Mouse (Mus musculus) CH12.LX (cell line): ENCODE data around the gene Smcr8. TPM values are rescaled to one million over a fixed set of nuclear protein-coding genes. Genes with fewer than 3 reads are reported as not detected.
A peak's percentile ranks its signal among the peaks of the same experiment; 100 is the strongest.

Experiments
- DNase-seq: peaks from one replicate; pipeline ENCODE4 v3.0.0-alpha.2; 2013; ENCODE audit errors: extremely low read depth
- H3K27ac ChIP-seq: 2 replicates; pipeline ENCODE4 v1.5.1; 2012; ENCODE audit warnings: low read depth, mild to moderate bottlenecking, control low read depth, moderate library complexity; ENCODE audit not compliant: insufficient read depth
- H3K27me3 ChIP-seq: replicated peaks from 2 replicates; pipeline ENCODE3; 2012; ENCODE audit warnings: inconsistent platforms
- H3K36me3 ChIP-seq, 2 experiments: replicated peaks in 1 of 2; 2 replicates each; pipeline versions ENCODE3 to v1.6.1; 2012; ENCODE audit warnings: inconsistent platforms in 1 of 2, low read length in 1 of 2, mild to moderate bottlenecking in 1 of 2, mixed read lengths in 1 of 2, moderate library complexity in 1 of 2; ENCODE audit not compliant: control insufficient read depth in 1 of 2, insufficient read depth in 1 of 2
- H3K4me1 ChIP-seq, 2 experiments: 2 replicates each; pipeline ENCODE4 v1.6.1; 2012; ENCODE audit warnings: inconsistent platforms in 1 of 2, moderate library complexity in 1 of 2; ENCODE audit not compliant: insufficient read depth in 2 of 2, control insufficient read depth in 1 of 2
- H3K4me2 ChIP-seq: 2 replicates; pipeline ENCODE4 v1.6.1; 2012; ENCODE audit warnings: low read depth, mild to moderate bottlenecking, control low read depth; ENCODE audit not compliant: poor library complexity, insufficient read depth, severe bottlenecking
- H3K4me3 ChIP-seq, 3 experiments: fragments of 150-350 bp in 1 of 3; sonication (generic) in 1 of 3; replicated peaks in 1 of 3; 2 replicates each; pipeline versions ENCODE3 to v1.5.1; 2011 to 2012; ENCODE audit warnings: low read depth in 2 of 3, low read length in 2 of 3, mild to moderate bottlenecking in 2 of 3, moderate library complexity in 2 of 3, control low read depth in 1 of 3, improper control_type of control experiment in 1 of 3, inconsistent platforms in 1 of 3, mixed read lengths in 1 of 3; ENCODE audit not compliant: poor library complexity in 1 of 3
- H3K79me2 ChIP-seq: replicated peaks from 2 replicates; pipeline ENCODE4 v1.6.1; 2012; ENCODE audit warnings: mild to moderate bottlenecking, moderate library complexity; ENCODE audit not compliant: control insufficient read depth, poor library complexity, insufficient read depth, severe bottlenecking; ENCODE audit errors: extremely low read depth
- H3K9ac ChIP-seq: 2 replicates; pipeline ENCODE4 v1.6.1; 2012; ENCODE audit warnings: low read depth, mild to moderate bottlenecking, control low read depth, moderate library complexity; ENCODE audit not compliant: insufficient read depth
- H3K9me3 ChIP-seq: replicated peaks from 2 replicates; pipeline ENCODE3; 2012; ENCODE audit warnings: low read length, inconsistent platforms, mixed read lengths
- BHLHE40 ChIP-seq: IDR thresholded peaks from 2 replicates; pipeline ENCODE4 v1.6.1; 2011; ENCODE audit warnings: mild to moderate bottlenecking, low read depth, low read length, improper control_type of control experiment
- CHD1 ChIP-seq: IDR thresholded peaks from 2 replicates; pipeline ENCODE4 v1.6.1; 2012; ENCODE audit warnings: low read depth, low read length, improper control_type of control experiment, inconsistent platforms
- CHD2 ChIP-seq: IDR thresholded peaks from 2 replicates; pipeline ENCODE4 v1.6.1; 2011; ENCODE audit warnings: low read length, improper control_type of control experiment
- CTCF ChIP-seq, 2 experiments: IDR thresholded peaks in 1 of 2; conservative IDR thresholded peaks in 1 of 2; 2 replicates each; pipeline ENCODE4 v1.5.1; 2011 to 2012; ENCODE audit warnings: low read depth in 2 of 2, low read length in 2 of 2, improper control_type of control experiment in 1 of 2, inconsistent platforms in 1 of 2, mild to moderate bottlenecking in 1 of 2, moderate library complexity in 1 of 2
- E2F4 ChIP-seq: IDR thresholded peaks from 2 replicates; pipeline ENCODE4 v1.6.1; 2011; ENCODE audit warnings: low read depth, low read length, improper control_type of control experiment; ENCODE audit not compliant: insufficient replicate concordance
- ELF1 ChIP-seq: IDR thresholded peaks from 2 replicates; pipeline ENCODE4 v1.6.1; 2014; ENCODE audit warnings: low read depth, mild to moderate bottlenecking, inconsistent platforms, low read length, improper control_type of control experiment
- EP300 ChIP-seq: IDR thresholded peaks from 2 replicates; pipeline ENCODE4 v1.6.1; 2011; ENCODE audit warnings: low read length, improper control_type of control experiment
- ETS1 ChIP-seq: conservative IDR thresholded peaks from 2 replicates; pipeline ENCODE4 v1.6.1; 2012; ENCODE audit warnings: low read depth, mild to moderate bottlenecking, inconsistent platforms, low read length, improper control_type of control experiment, moderate library complexity
- GABPA ChIP-seq: IDR thresholded peaks from 2 replicates; pipeline ENCODE4 v1.6.1; 2012; ENCODE audit warnings: low read depth, low read length, improper control_type of control experiment, inconsistent platforms; ENCODE audit not compliant: insufficient replicate concordance
- HCFC1 ChIP-seq: IDR thresholded peaks from 2 replicates; pipeline ENCODE4 v1.6.1; 2012; ENCODE audit warnings: low read depth, mild to moderate bottlenecking, inconsistent platforms, low read length, improper control_type of control experiment
- IRF4 ChIP-seq: IDR thresholded peaks from 2 replicates; pipeline ENCODE4 v1.6.1; 2014; ENCODE audit warnings: low read depth, mild to moderate bottlenecking, inconsistent platforms, low read length, improper control_type of control experiment
- JUN ChIP-seq: IDR thresholded peaks from 2 replicates; pipeline ENCODE4 v1.6.1; 2011; ENCODE audit warnings: low read depth, mild to moderate bottlenecking, low read length, improper control_type of control experiment, moderate library complexity; ENCODE audit not compliant: insufficient read depth
- JUND ChIP-seq: conservative IDR thresholded peaks from 2 replicates; pipeline ENCODE4 v1.6.1; 2011; ENCODE audit warnings: low read depth, low read length, improper control_type of control experiment
- KAT2A ChIP-seq: IDR thresholded peaks from 2 replicates; pipeline ENCODE4 v1.6.1; 2012; ENCODE audit warnings: low read length, improper control_type of control experiment, inconsistent platforms; ENCODE audit not compliant: insufficient replicate concordance
- MAFK ChIP-seq: IDR thresholded peaks from 2 replicates; pipeline ENCODE4 v1.6.1; 2011; ENCODE audit warnings: low read length, improper control_type of control experiment; ENCODE audit not compliant: insufficient replicate concordance
- MAX ChIP-seq: IDR thresholded peaks from 2 replicates; pipeline ENCODE4 v1.6.1; 2011; ENCODE audit warnings: low read length, improper control_type of control experiment
- MAZ ChIP-seq: IDR thresholded peaks from 2 replicates; pipeline ENCODE4 v1.6.1; 2012; ENCODE audit warnings: low read depth, mild to moderate bottlenecking, inconsistent platforms, low read length, improper control_type of control experiment, moderate library complexity
- MEF2A ChIP-seq: IDR thresholded peaks from 2 replicates; pipeline ENCODE4 v1.6.1; 2014; ENCODE audit warnings: low read depth, mild to moderate bottlenecking, inconsistent platforms, low read length, improper control_type of control experiment, borderline replicate concordance
- MXI1 ChIP-seq: IDR thresholded peaks from 2 replicates; pipeline ENCODE4 v1.6.1; 2011; ENCODE audit warnings: mild to moderate bottlenecking, low read depth, low read length, improper control_type of control experiment
- MYC ChIP-seq: IDR thresholded peaks from 2 replicates; pipeline ENCODE4 v1.6.1; 2011; ENCODE audit warnings: low read depth, mild to moderate bottlenecking, improper control_type of control experiment, low read length
- NELFE ChIP-seq: IDR thresholded peaks from 2 replicates; pipeline ENCODE4 v1.6.1; 2011; ENCODE audit warnings: low read depth, low read length, improper control_type of control experiment
- NRF1 ChIP-seq: IDR thresholded peaks from 2 replicates; pipeline ENCODE4 v1.6.1; 2014; ENCODE audit warnings: low read depth, mild to moderate bottlenecking, inconsistent platforms, low read length, improper control_type of control experiment, moderate library complexity
- PAX5 ChIP-seq: IDR thresholded peaks from 2 replicates; pipeline ENCODE4 v1.6.1; 2012; ENCODE audit warnings: low read length, inconsistent platforms, mixed read lengths
- POLR2A ChIP-seq: IDR thresholded peaks from 2 replicates; pipeline ENCODE4 v1.6.1; 2011; ENCODE audit warnings: low read depth, mild to moderate bottlenecking, improper control_type of control experiment, low read length
- POLR2AphosphoS2 ChIP-seq: IDR thresholded peaks from 2 replicates; pipeline ENCODE4 v1.6.1; 2011; ENCODE audit warnings: low read depth, low read length, improper control_type of control experiment
- RAD21 ChIP-seq: IDR thresholded peaks from 2 replicates; pipeline ENCODE4 v1.6.1; 2011; ENCODE audit warnings: low read depth, mild to moderate bottlenecking, low read length, improper control_type of control experiment, moderate library complexity
- RCOR1 ChIP-seq: conservative IDR thresholded peaks from 2 replicates; pipeline ENCODE4 v1.6.1; 2012; ENCODE audit warnings: low read depth, mild to moderate bottlenecking, inconsistent platforms, low read length, improper control_type of control experiment
- SIN3A ChIP-seq: IDR thresholded peaks from 2 replicates; pipeline ENCODE4 v1.6.1; 2012; ENCODE audit warnings: low read length, improper control_type of control experiment, inconsistent platforms
- SMC3 ChIP-seq: IDR thresholded peaks from 2 replicates; pipeline ENCODE4 v1.6.1; 2011; ENCODE audit warnings: low read depth, low read length, improper control_type of control experiment
- TBP ChIP-seq: conservative IDR thresholded peaks from 2 replicates; pipeline ENCODE4 v1.6.1; 2011; ENCODE audit warnings: low read depth, low read length, improper control_type of control experiment
- TCF12 ChIP-seq: IDR thresholded peaks from 2 replicates; pipeline ENCODE4 v1.6.1; 2014; ENCODE audit warnings: low read depth, mild to moderate bottlenecking, inconsistent platforms, low read length, improper control_type of control experiment
- UBTF ChIP-seq: IDR thresholded peaks from 2 replicates; pipeline ENCODE4 v1.6.1; 2012; ENCODE audit warnings: low read depth, mild to moderate bottlenecking, inconsistent platforms, low read length, improper control_type of control experiment, moderate library complexity
- USF1 ChIP-seq: IDR thresholded peaks from 2 replicates; pipeline ENCODE4 v1.6.1; 2014; ENCODE audit warnings: low read depth, mild to moderate bottlenecking, inconsistent platforms, low read length, improper control_type of control experiment
- USF2 ChIP-seq: conservative IDR thresholded peaks from 2 replicates; pipeline ENCODE4 v1.6.1; 2011; ENCODE audit warnings: low read depth, low read length, improper control_type of control experiment
- ZC3H11A ChIP-seq: IDR thresholded peaks from 2 replicates; pipeline ENCODE4 v1.6.1; 2012; ENCODE audit warnings: low read depth, mild to moderate bottlenecking, inconsistent platforms, low read length, improper control_type of control experiment
- ZKSCAN1 ChIP-seq: IDR thresholded peaks from 2 replicates; pipeline ENCODE4 v1.6.1; 2012; ENCODE audit warnings: low read depth, inconsistent platforms, low read length, improper control_type of control experiment, borderline replicate concordance
- ZMIZ1 ChIP-seq: IDR thresholded peaks from 2 replicates; pipeline ENCODE4 v1.6.1; 2012; ENCODE audit warnings: low read depth, mild to moderate bottlenecking, inconsistent platforms, low read length, improper control_type of control experiment
- ZNF384 ChIP-seq: IDR thresholded peaks from 2 replicates; pipeline ENCODE4 v1.6.1; 2012; ENCODE audit warnings: low read depth, low read length, improper control_type of control experiment, inconsistent platforms
- dilution Hi-C: fragments of 300-500 bp; cut with MboI; formaldehyde crosslinking; loops from 2 replicates; pipeline ENCODE4 v1.14.3; 2020; ENCODE audit warnings: low sequenced_read_pairs; ENCODE audit not compliant: extremely low pct_unique_long_range_greater_than_20kb, extremely low pct_ligation_motif_present
- in situ Hi-C: fragments of 300-500 bp; cut with MboI; formaldehyde crosslinking; loops from 3 replicates; pipeline ENCODE4 v1.14.3; 2019; ENCODE audit warnings: low sequenced_read_pairs, low pct_ligation_motif_present, low pct_unique_long_range_greater_than_20kb, mixed read lengths
- polyA plus RNA-seq: library from polyadenylated mRNA; unstranded; fragments of >175 nt; gene quantifications from 2 replicates; pipeline ENCODE4 v1.2.1, GENCODE M21; 2012; ENCODE audit warnings: low read depth; ENCODE audit not compliant: insufficient read length
- total RNA-seq, 2 experiments: library from RNA; depleted of rRNA; stranded (reverse); fragments of 300-350 nt in 1 of 2; fragments of >200 nt in 1 of 2; gene quantifications; 2 replicates each; pipeline ENCODE4 v1.2.3; 2012 to 2014

Gene Smcr8
- total and polyA plus RNA-seq, 3 experiments, result 11.0 to 27.5 (median 22.4) TPM

DNA sequence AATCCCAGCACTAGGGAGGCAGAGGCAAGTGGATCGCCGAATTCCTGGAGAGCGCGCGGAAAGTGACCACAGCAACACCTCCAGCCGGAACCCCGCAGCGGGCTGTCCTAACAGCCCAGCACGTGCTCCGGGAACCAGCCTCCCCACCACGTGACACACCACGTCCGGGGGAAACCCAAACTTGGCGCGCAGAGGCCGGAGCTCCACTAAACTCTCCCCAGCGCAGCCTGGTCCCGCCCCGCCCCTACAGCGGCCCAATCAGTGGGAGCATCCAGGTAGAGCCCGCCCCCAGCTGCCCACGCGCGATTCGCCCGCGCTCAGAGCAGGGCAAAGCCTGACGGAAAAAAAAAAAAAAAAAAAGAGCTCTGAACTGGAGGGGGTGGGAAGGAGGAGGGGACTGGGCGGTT, 33.7 kb downstream of the Smcr8 start:
- Histone ChIP-seq H3K4me1 (peaks cover 3 to 39% of the 10 kb centered on the region in 2 experiments; a peak in 3 of 4 replicates), H3K9me3 (peaks cover 4% of the 10 kb centered on the region), H3K4me3 (peak overlapping the region; percentile 70 to 80 (median 72)), H3K27me3 (peaks cover 8% of the 10 kb centered on the region), H3K27ac (peak overlapping the region; percentile 3; the same call in 1 of the 2 replicates), H3K79me2 (peaks cover 47% of the 10 kb centered on the region), H3K36me3 (peaks cover 4 to 22% of the 10 kb centered on the region in 2 experiments), H3K9ac (peak overlapping the region; percentile 64), H3K4me2 (peak overlapping the region; percentile 99)
- TF ChIP-seq POLR2A (peak; percentile 88), GABPA (no peak), USF1 (peak; percentile 96), POLR2AphosphoS2 (no peak), MAZ (peak; percentile 90; the same call in 1 of the 2 replicates), CTCF (conservative IDR thresholded peaks at IDR 0.05 in 1 of 2, IDR thresholded peaks at IDR 0.05 in 1 of 2; ENCODE audit: low read depth in 2 of 2, low read length in 2 of 2) (no peak), MAFK (no peak), ZMIZ1 (no peak), SMC3 (no peak), RAD21 (no peak), ETS1 (peak; percentile 84), ZNF384 (peak; percentile 98), MXI1 (peak; percentile 100), JUND (no peak), USF2 (peak; percentile 95), ZKSCAN1 (no peak), HCFC1 (peak; percentile 73), JUN (no peak), MYC (peak; percentile 99), EP300 (no peak), E2F4 (peak; percentile 89; the same call in 1 of the 2 replicates), MAX (peak; percentile 100), PAX5 (no peak), SIN3A (peak; percentile 99), KAT2A (peak; percentile 91), IRF4 (peak; percentile 56; the same call in 1 of the 2 replicates), CHD1 (no peak), NRF1 (peak; percentile 74), ZC3H11A (no peak), RCOR1 (peak; percentile 74; the same call in 1 of the 2 replicates), UBTF (no peak; the same call in 1 of the 2 replicates), ELF1 (peak; percentile 74), BHLHE40 (peak; percentile 100), NELFE (peak; percentile 75), CHD2 (peak; percentile 71; the same call in 1 of the 2 replicates), TBP (no peak), MEF2A (no peak), TCF12 (peak; percentile 75)
- DNase-seq, result peak; percentile 99
- dilution Hi-C loops (no loop called here), in situ Hi-C loops (loop anchor here (5.0 kb wide), 1 partner anchor 34 kb away; the partner anchor contains the start of genes Smcr8 and Top3a)
